Mouse (Mus musculus) adrenal gland, adult 8-10 months (tissue): ENCODE measurements around the gene Pnkd. TPM values are rescaled to one million over a fixed set of nuclear protein-coding genes. Genes with fewer than 3 reads are reported as not detected.
"Not testable (repeated sequence)": the region's sequence is repeated elsewhere in the genome, so short reads cannot be mapped to it uniquely, and the experiment has no call there.

Source experiments
- DNase-seq: peaks from one replicate; pipeline ENCODE4 v3.0.0; 2022
- total RNA-seq, 4 experiments: library from RNA; stranded (reverse); gene quantifications; 2 replicates each; pipeline ENCODE4 v1.2.4; 2022

Pnkd gene
- total RNA-seq, 4 experiments from 2014 or later, result 68.1 to 76.1 (median 74.6) TPM

GRCm38 (mm10) chr1:74298157-74298750 lies 13.5 kb downstream of the Pnkd start:
- DNase-seq, result no peak

- DNase-seq, result no peak
These were observed 14.3 kb downstream of the Pnkd start for GRCm38 (mm10) chr1:74298996-74299395.

GRCm38 (mm10) chr1:74300347-74301110 lies 15.8 kb downstream of the Pnkd start:
- no peak for DNase-seq

GRCm38 (mm10) chr1:74302229-74302628 lies 17.5 kb downstream of the Pnkd start:
- no peak for DNase-seq

- no peak for DNase-seq
These were observed 18.1 kb downstream of the Pnkd start for GRCm38 (mm10) chr1:74302835-74303234.

GRCm38 (mm10) chr1:74303509-74304338 lies 19.0 kb downstream of the Pnkd start:
- peak; percentile 74 for DNase-seq

GRCm38 (mm10) chr1:74304339-74304790 lies 19.6 kb downstream of the Pnkd start:
- no peak for DNase-seq

- DNase-seq, result no peak
These were observed 20.2 kb downstream of the Pnkd start for GRCm38 (mm10) chr1:74304946-74305345.

- DNase-seq, result no peak
These were observed 20.8 kb downstream of the Pnkd start, which contains the start of gene Tmbim1 for GRCm38 (mm10) chr1:74305522-74305921. Tmbim1 (minus strand) TSS chr1:74305622.

- DNase-seq, result no peak
These were observed 22.4 kb downstream of the Pnkd start for GRCm38 (mm10) chr1:74307146-74307545.

- no peak for DNase-seq
These were observed 23.6 kb downstream of the Pnkd start for GRCm38 (mm10) chr1:74308001-74308964.

GRCm38 (mm10) chr1:74309767-74310166 lies 25.0 kb downstream of the Pnkd start:
- DNase-seq, result no peak

- no peak for DNase-seq
These were observed 28.4 kb downstream of the Pnkd start for GRCm38 (mm10) chr1:74313049-74313692.

GRCm38 (mm10) chr1:74314796-74315195 lies 30.1 kb downstream of the Pnkd start:
- no peak for DNase-seq

GRCm38 (mm10) chr1:74316114-74316827 lies 31.5 kb downstream of the Pnkd start:
- no peak for DNase-seq

GRCm38 (mm10) chr1:74318711-74319110 lies 34.0 kb downstream of the Pnkd start:
- DNase-seq, result no peak

- no peak for DNase-seq
These were observed 36.7 kb downstream of the Pnkd start for GRCm38 (mm10) chr1:74321396-74321795.

GRCm38 (mm10) chr1:74326916-74327315 lies 42.2 kb downstream of the Pnkd start:
- not testable (repeated sequence) for DNase-seq

- DNase-seq, result no peak
These were observed 45.2 kb downstream of the Pnkd start for GRCm38 (mm10) chr1:74329899-74330431.

GRCm38 (mm10) chr1:74331046-74331681 lies 46.4 kb downstream of the Pnkd start:
- DNase-seq, result no peak
